ENCODE assay signal across 13 mouse cellular contexts in genomic region chr3:27214016-27214816, GRCm38 (mm10).
"Had no signal": no experiment of that assay in that cellular context is flagged by ENCODE, and none has a peak within 500 bp of the region (broad histone marks: within the 10 kb centered on the region; RNA-seq: fewer than 3 reads in every experiment).

No protein-coding gene starts in this region.

- H3K4me2 ChIP-seq: liver, embryonic 13.5 days; neural tube, embryonic 12.5 days had no signal

- H3K4me3 ChIP-seq: layer of hippocampus, adult 2 months; limb, embryonic 10.5 days; liver, embryonic 13.5 days; midbrain, embryonic 10.5 days; neural tube, embryonic 12.5 days had no signal

- H3K27me3 ChIP-seq: liver, embryonic 13.5 days; neural tube, embryonic 12.5 days had no signal

- H3K9ac ChIP-seq: liver, embryonic 13.5 days; neural tube, embryonic 12.5 days had no signal

- H3K4me1 ChIP-seq: limb, embryonic 10.5 days; liver, embryonic 13.5 days; neural tube, embryonic 12.5 days had no signal

- H3K27ac ChIP-seq: layer of hippocampus, adult 2 months; limb, embryonic 10.5 days; liver, embryonic 13.5 days; midbrain, embryonic 10.5 days; neural tube, embryonic 12.5 days had no signal

- DNase-seq: kidney, adult 11 months; kidney, postnatal 36 days; liver, embryonic 13.5 days; lung, adult 18-20 months; midbrain, embryonic 14.5 days; retina, postnatal 1 day; right cerebral cortex, postnatal 4 days; spleen, adult 18-20 months; thymus, postnatal 36 days had no signal

- H3K9me3 ChIP-seq: limb, embryonic 10.5 days; liver, embryonic 13.5 days; neural tube, embryonic 12.5 days had no signal

- H3K36me3 ChIP-seq: limb, embryonic 10.5 days; liver, embryonic 13.5 days; neural tube, embryonic 12.5 days had no signal
